Mouse (Mus musculus) kidney, embryonic 15.5 days (tissue): ENCODE measurements at regions not wholly inside any gene's neighbourhood (a gene's known extent, or its start where the extent isn't known, plus 50 kb on each side); places are given as distances from the start of the nearest gene placed in this dataset.

Experiments used
- ATAC-seq: fragments of 200-750 bp; cut with Nextera tagmentation; replicated peaks from 2 replicates; pipeline ENCODE4 v1.8.0; 2017; ENCODE audit warnings: moderate TSS enrichment; ENCODE audit not compliant: low FRiP score
- H3K27ac ChIP-seq: fragments of 300-500 bp; sonication (generic); 2 replicates; pipeline ENCODE4 v1.5.1; 2015; ENCODE audit warnings: mild to moderate bottlenecking, inconsistent platforms
- H3K27me3 ChIP-seq: fragments of 300-500 bp; sonication (generic); 2 replicates; pipeline ENCODE4 v1.6.1; 2015; ENCODE audit warnings: inconsistent platforms
- H3K36me3 ChIP-seq: fragments of 300-500 bp; sonication (generic); 2 replicates; pipeline ENCODE4 v1.6.1; 2015; ENCODE audit warnings: inconsistent platforms
- H3K4me1 ChIP-seq: fragments of 300-500 bp; sonication (generic); 2 replicates; pipeline ENCODE4 v1.6.1; 2015; ENCODE audit warnings: inconsistent platforms
- H3K4me2 ChIP-seq: fragments of 300-500 bp; sonication (generic); 2 replicates; pipeline ENCODE4 v1.6.1; 2015; ENCODE audit warnings: moderate library complexity, mild to moderate bottlenecking, inconsistent platforms
- H3K4me3 ChIP-seq: fragments of 300-500 bp; sonication (generic); replicated peaks from 2 replicates; pipeline ENCODE4 v1.5.1; 2015; ENCODE audit warnings: mild to moderate bottlenecking, inconsistent platforms
- H3K9ac ChIP-seq: fragments of 300-500 bp; sonication (generic); 2 replicates; pipeline ENCODE4 v1.6.1; 2015; ENCODE audit warnings: mild to moderate bottlenecking, inconsistent platforms
- H3K9me3 ChIP-seq: fragments of 300-500 bp; sonication (generic); replicated peaks from 2 replicates; pipeline ENCODE4 v1.6.1; 2016; ENCODE audit warnings: inconsistent platforms
- WGBS: fragments of 180-500 bp; shearing (Covaris S2); methylation state at CpG from one replicate; pipeline ENCODE4 v1.1.7; 2015; ENCODE audit warnings: mixed read lengths; 5-methylcytosine and 5-hydroxymethylcytosine counted together

- H3K27ac ChIP-seq, result no peak overlapping the region
- WGBS, result 89% methylated on average over 7 of the region's 7 CpGs
- no peaks in the 10 kb centered on the region for H3K27me3 ChIP-seq
- no peak overlapping the region for H3K4me3 ChIP-seq
- H3K9ac ChIP-seq, result no peak overlapping the region
- no peak for ATAC-seq
- no peak overlapping the region for H3K4me2 ChIP-seq
- H3K36me3 ChIP-seq, result no peaks in the 10 kb centered on the region
- H3K4me1 ChIP-seq, result no peaks in the 10 kb centered on the region
- no peaks in the 10 kb centered on the region for H3K9me3 ChIP-seq
Measured at GRCm38 (mm10) chr12:16001811-16002210, 185.1 kb upstream of the Trib2 start.

- no peak overlapping the region for H3K4me2 ChIP-seq
- no peak for ATAC-seq
- 68% methylated on average over 5 of the region's 5 CpGs for WGBS
- no peaks in the 10 kb centered on the region for H3K9me3 ChIP-seq
- no peaks in the 10 kb centered on the region for H3K27me3 ChIP-seq
- H3K4me1 ChIP-seq, result no peaks in the 10 kb centered on the region
- no peak overlapping the region for H3K4me3 ChIP-seq
- no peak overlapping the region for H3K9ac ChIP-seq
- H3K36me3 ChIP-seq, result no peaks in the 10 kb centered on the region
- no peak overlapping the region for H3K27ac ChIP-seq
Measured at GRCm38 (mm10) chr12:16001225-16001624, 184.5 kb upstream of the Trib2 start.

- no peak for ATAC-seq
- Histone ChIP-seq H3K27me3 (no peaks in the 10 kb centered on the region), H3K4me2 (no peak overlapping the region), H3K36me3 (no peaks in the 10 kb centered on the region), H3K4me3 (no peak overlapping the region), H3K27ac (no peak overlapping the region), H3K9ac (no peak overlapping the region), H3K9me3 (no peaks in the 10 kb centered on the region), H3K4me1 (no peaks in the 10 kb centered on the region)
Measured at GRCm38 (mm10) chr12:15998331-15998730, 181.6 kb upstream of the Trib2 start.

GRCm38 (mm10) chr12:15993866-15994265, 177.1 kb upstream of the Trib2 start:
- H3K36me3 ChIP-seq, result no peaks in the 10 kb centered on the region
- H3K4me1 ChIP-seq, result no peaks in the 10 kb centered on the region
- no peak overlapping the region for H3K4me3 ChIP-seq
- H3K9ac ChIP-seq, result no peak overlapping the region
- H3K27me3 ChIP-seq, result no peaks in the 10 kb centered on the region
- 46% methylated on average over 3 of the region's 3 CpGs for WGBS
- H3K27ac ChIP-seq, result no peak overlapping the region
- H3K9me3 ChIP-seq, result no peaks in the 10 kb centered on the region
- no peak overlapping the region for H3K4me2 ChIP-seq
- peak; percentile 64 for ATAC-seq

GRCm38 (mm10) chr12:15986351-15986750, 169.6 kb upstream of the Trib2 start:
- Histone ChIP-seq H3K9me3 (no peaks in the 10 kb centered on the region), H3K36me3 (no peaks in the 10 kb centered on the region), H3K4me2 (no peak overlapping the region), H3K9ac (no peak overlapping the region), H3K27ac (no peak overlapping the region), H3K4me3 (no peak overlapping the region), H3K27me3 (no peaks in the 10 kb centered on the region), H3K4me1 (no peaks in the 10 kb centered on the region)
- ATAC-seq, result no peak

- Histone ChIP-seq H3K9ac (no peak overlapping the region), H3K27me3 (no peaks in the 10 kb centered on the region), H3K4me2 (no peak overlapping the region), H3K4me1 (no peaks in the 10 kb centered on the region), H3K27ac (no peak overlapping the region), H3K4me3 (no peak overlapping the region), H3K9me3 (no peaks in the 10 kb centered on the region), H3K36me3 (no peaks in the 10 kb centered on the region)
- WGBS, result 82% methylated on average over 2 of the region's 2 CpGs
- no peak for ATAC-seq
Measured at GRCm38 (mm10) chr12:15985649-15986048, 168.9 kb upstream of the Trib2 start.

GRCm38 (mm10) chr12:15983591-15984300, 167.0 kb upstream of the Trib2 start:
- Histone ChIP-seq H3K27ac (no peak overlapping the region), H3K27me3 (no peaks in the 10 kb centered on the region), H3K4me3 (no peak overlapping the region), H3K9ac (no peak overlapping the region), H3K4me1 (no peaks in the 10 kb centered on the region), H3K36me3 (no peaks in the 10 kb centered on the region), H3K4me2 (no peak overlapping the region), H3K9me3 (no peaks in the 10 kb centered on the region)
- 74% methylated on average over 11 of the region's 11 CpGs for WGBS
- peak; percentile 54; the same call in 1 of the 2 replicates for ATAC-seq

- Histone ChIP-seq H3K4me2 (no peak overlapping the region), H3K4me3 (no peak overlapping the region), H3K27ac (no peak overlapping the region), H3K27me3 (no peaks in the 10 kb centered on the region), H3K4me1 (no peaks in the 10 kb centered on the region), H3K36me3 (no peaks in the 10 kb centered on the region), H3K9ac (no peak overlapping the region), H3K9me3 (no peaks in the 10 kb centered on the region)
- 28% methylated on average over 1 of the region's 1 CpGs for WGBS
- ATAC-seq, result no peak
Measured at GRCm38 (mm10) chr12:15981741-15982140, 165.0 kb upstream of the Trib2 start.

GRCm38 (mm10) chr12:15979233-15979632, 162.5 kb upstream of the Trib2 start:
- Histone ChIP-seq H3K27ac (no peak overlapping the region), H3K9me3 (no peaks in the 10 kb centered on the region), H3K9ac (no peak overlapping the region), H3K4me2 (no peak overlapping the region), H3K4me1 (no peaks in the 10 kb centered on the region), H3K27me3 (no peaks in the 10 kb centered on the region), H3K4me3 (no peak overlapping the region), H3K36me3 (no peaks in the 10 kb centered on the region)
- ATAC-seq, result no peak
- WGBS, result 86% methylated on average over 7 of the region's 7 CpGs

GRCm38 (mm10) chr12:15971786-15972185, 155.1 kb upstream of the Trib2 start:
- Histone ChIP-seq H3K4me1 (no peaks in the 10 kb centered on the region), H3K36me3 (no peaks in the 10 kb centered on the region), H3K9ac (no peak overlapping the region), H3K9me3 (no peaks in the 10 kb centered on the region), H3K27ac (no peak overlapping the region), H3K4me2 (no peak overlapping the region), H3K4me3 (no peak overlapping the region), H3K27me3 (no peaks in the 10 kb centered on the region)
- WGBS, result 90% methylated on average over 3 of the region's 3 CpGs
- no peak for ATAC-seq

- 70% methylated on average over 2 of the region's 2 CpGs for WGBS
- no peaks in the 10 kb centered on the region for H3K4me1 ChIP-seq
- H3K9ac ChIP-seq, result no peak overlapping the region
- H3K4me3 ChIP-seq, result no peak overlapping the region
- no peaks in the 10 kb centered on the region for H3K9me3 ChIP-seq
- no peaks in the 10 kb centered on the region for H3K36me3 ChIP-seq
- H3K27me3 ChIP-seq, result no peaks in the 10 kb centered on the region
- H3K4me2 ChIP-seq, result no peak overlapping the region
- no peak for ATAC-seq
- H3K27ac ChIP-seq, result no peak overlapping the region
Measured at GRCm38 (mm10) chr12:15970262-15970661, 153.5 kb upstream of the Trib2 start.

GRCm38 (mm10) chr12:15967550-15968102, 150.9 kb upstream of the Trib2 start:
- H3K9ac ChIP-seq, result no peak overlapping the region
- no peak overlapping the region for H3K27ac ChIP-seq
- no peaks in the 10 kb centered on the region for H3K4me1 ChIP-seq
- no peaks in the 10 kb centered on the region for H3K27me3 ChIP-seq
- H3K36me3 ChIP-seq, result no peaks in the 10 kb centered on the region
- H3K9me3 ChIP-seq, result no peaks in the 10 kb centered on the region
- H3K4me2 ChIP-seq, result no peak overlapping the region
- WGBS, result 71% methylated on average over 5 of the region's 5 CpGs
- no peak overlapping the region for H3K4me3 ChIP-seq
- no peak for ATAC-seq

GRCm38 (mm10) chr12:15966631-15967030, 149.9 kb upstream of the Trib2 start:
- Histone ChIP-seq H3K9me3 (no peaks in the 10 kb centered on the region), H3K9ac (no peak overlapping the region), H3K36me3 (no peaks in the 10 kb centered on the region), H3K4me1 (no peaks in the 10 kb centered on the region), H3K27ac (no peak overlapping the region), H3K4me2 (no peak overlapping the region), H3K27me3 (no peaks in the 10 kb centered on the region), H3K4me3 (no peak overlapping the region)
- ATAC-seq, result no peak
- WGBS, result 94% methylated on average over 1 of the region's 1 CpGs
